Mouse (Mus musculus) lung, embryonic 14.5 days (tissue): ENCODE measurements around the gene Dhx9. TPM values are rescaled to one million over a fixed set of nuclear protein-coding genes. Genes with fewer than 3 reads are reported as not detected.

Source experiments
- ATAC-seq: fragments of 200-750 bp; cut with Nextera tagmentation; 2 replicates; pipeline ENCODE4 v1.8.0; 2017; ENCODE audit warnings: mild to moderate bottlenecking, moderate TSS enrichment, moderate library complexity; ENCODE audit not compliant: insufficient read depth
- DNase-seq: peaks from one replicate; pipeline ENCODE4 v3.0.0-alpha.2; 2015
- H3K27ac ChIP-seq: fragments of 300-500 bp; sonication (generic); 2 replicates; pipeline ENCODE4 v1.5.1; 2014; ENCODE audit warnings: low read depth, mild to moderate bottlenecking, moderate library complexity
- H3K27me3 ChIP-seq: fragments of 300-500 bp; sonication (generic); 2 replicates; pipeline ENCODE4 v1.6.1; 2014; ENCODE audit warnings: low read length, control low read depth; ENCODE audit not compliant: insufficient read depth
- H3K36me3 ChIP-seq: fragments of 300-500 bp; sonication (generic); 2 replicates; pipeline ENCODE4 v1.6.1; 2014; ENCODE audit warnings: control low read depth; ENCODE audit not compliant: insufficient read depth
- H3K4me1 ChIP-seq: fragments of 300-500 bp; sonication (generic); 2 replicates; pipeline ENCODE4 v1.6.1; 2014; ENCODE audit warnings: antibody characterized with exemption, control low read depth; ENCODE audit not compliant: insufficient read depth
- H3K4me2 ChIP-seq: fragments of 300-500 bp; sonication (generic); 2 replicates; pipeline ENCODE4 v1.6.1; 2014; ENCODE audit warnings: mild to moderate bottlenecking
- H3K4me3 ChIP-seq: fragments of 300-500 bp; sonication (generic); 2 replicates; pipeline ENCODE4 v1.5.1; 2014; ENCODE audit warnings: low read depth, low read length
- H3K9ac ChIP-seq: fragments of 300-500 bp; sonication (generic); 2 replicates; pipeline ENCODE4 v1.6.1; 2014
- H3K9me3 ChIP-seq: fragments of 300-500 bp; sonication (generic); 2 replicates; pipeline ENCODE4 v1.6.1; 2016; ENCODE audit warnings: low read depth, low read length, control low read depth
- CTCF ChIP-seq: IDR thresholded peaks from 2 replicates; pipeline ENCODE4 v1.5.1; 2016; ENCODE audit warnings: antibody characterized with exemption, low read depth
- WGBS: fragments of 180-500 bp; shearing (Covaris S2); extraction: QIAGEN DNeasy Blood & Tissue Kit; methylation state at CpG from one replicate; pipeline ENCODE4 v1.1.7; 2014; 5-methylcytosine and 5-hydroxymethylcytosine counted together
- polyA plus RNA-seq: library from polyadenylated mRNA; unstranded; fragments of >200 nt; fragmentation: Nextera tagmentation; extraction: Ambion mirVana; gene quantifications from 2 replicates; pipeline ENCODE4 v1.2.1, GENCODE M21; 2014

Dhx9 gene
- polyA plus RNA-seq, 1 experiment from 2014 or later, result 30.8 TPM

- Histone ChIP-seq H3K27ac (no peak overlapping the region), H3K36me3 (peaks cover 29% of the 10 kb centered on the region), H3K27me3 (no peaks in the 10 kb centered on the region), H3K9me3 (no peaks in the 10 kb centered on the region), H3K4me1 (no peaks in the 10 kb centered on the region), H3K9ac (peak overlapping the region; percentile 31), H3K4me2 (peak overlapping the region; percentile 91), H3K4me3 (peak overlapping the region; percentile 100)
- WGBS, result 56% methylated on average over 2 of the region's 2 CpGs
- TF ChIP-seq CTCF, result no peak
- ATAC-seq (no peak), DNase-seq (peak; percentile 25)
Measured at GRCm38 (mm10) chr1:153485201-153485796, 2.2 kb downstream of the Dhx9 start.

DNA sequence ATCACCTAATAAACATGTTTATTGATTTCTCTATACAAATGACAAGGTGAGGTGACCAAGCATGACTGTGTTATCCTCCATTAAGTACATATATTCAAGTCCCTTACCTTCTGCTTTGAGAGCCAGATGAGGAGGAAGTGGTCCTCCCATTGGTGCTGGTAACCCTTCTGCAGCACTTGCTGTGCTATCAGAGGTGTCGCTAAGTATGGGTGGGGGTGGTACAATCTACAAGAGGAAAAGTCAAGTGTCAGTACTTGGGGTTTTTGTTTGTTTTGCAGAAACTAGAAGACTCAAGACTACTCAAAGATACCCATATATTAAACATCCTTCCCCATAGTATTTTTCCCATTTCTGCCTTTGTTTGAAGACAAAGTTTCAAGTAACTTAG lies 6.4 kb downstream of the Dhx9 start:
- TF ChIP-seq CTCF, result no peak
- H3K36me3 ChIP-seq, result peaks cover 72% of the 10 kb centered on the region
- no peak overlapping the region for H3K27ac ChIP-seq
- DNase-seq (no peak), ATAC-seq (0 out of 2 replicates have a peak, but pooled peaks have one; percentile 47)
- H3K4me1 ChIP-seq, result no peaks in the 10 kb centered on the region
- 48% methylated on average over 1 of the region's 1 CpGs for WGBS
- no peak overlapping the region for H3K4me2 ChIP-seq
- H3K4me3 ChIP-seq, result no peak overlapping the region
- H3K9ac ChIP-seq, result no peak overlapping the region
- H3K27me3 ChIP-seq, result no peaks in the 10 kb centered on the region
- no peaks in the 10 kb centered on the region for H3K9me3 ChIP-seq

GRCm38 (mm10) chr1:153480386-153481024 lies 7.0 kb downstream of the Dhx9 start:
- Histone ChIP-seq H3K4me2 (no peak overlapping the region), H3K4me1 (no peaks in the 10 kb centered on the region), H3K27ac (no peak overlapping the region), H3K27me3 (no peaks in the 10 kb centered on the region), H3K36me3 (peaks cover 77% of the 10 kb centered on the region), H3K9ac (no peak overlapping the region), H3K9me3 (no peaks in the 10 kb centered on the region), H3K4me3 (no peak overlapping the region)
- TF ChIP-seq CTCF, result peak; percentile 81
- peak; percentile 89 for DNase-seq
- 0 out of 2 replicates have a peak, but pooled peaks have one; percentile 58 for ATAC-seq
- WGBS, result 33% methylated on average over 1 of the region's 1 CpGs

- ATAC-seq, result no peak
- Histone ChIP-seq H3K4me3 (no peak overlapping the region), H3K36me3 (peaks cover 89% of the 10 kb centered on the region), H3K9me3 (no peaks in the 10 kb centered on the region), H3K4me2 (no peak overlapping the region), H3K27me3 (no peaks in the 10 kb centered on the region), H3K9ac (no peak overlapping the region), H3K27ac (no peak overlapping the region), H3K4me1 (no peaks in the 10 kb centered on the region)
- TF ChIP-seq CTCF, result no peak
- DNase-seq, result no peak
- WGBS, result 94% methylated on average over 1 of the region's 1 CpGs
Measured at GRCm38 (mm10) chr1:153479296-153479695, 8.2 kb downstream of the Dhx9 start.

DNA sequence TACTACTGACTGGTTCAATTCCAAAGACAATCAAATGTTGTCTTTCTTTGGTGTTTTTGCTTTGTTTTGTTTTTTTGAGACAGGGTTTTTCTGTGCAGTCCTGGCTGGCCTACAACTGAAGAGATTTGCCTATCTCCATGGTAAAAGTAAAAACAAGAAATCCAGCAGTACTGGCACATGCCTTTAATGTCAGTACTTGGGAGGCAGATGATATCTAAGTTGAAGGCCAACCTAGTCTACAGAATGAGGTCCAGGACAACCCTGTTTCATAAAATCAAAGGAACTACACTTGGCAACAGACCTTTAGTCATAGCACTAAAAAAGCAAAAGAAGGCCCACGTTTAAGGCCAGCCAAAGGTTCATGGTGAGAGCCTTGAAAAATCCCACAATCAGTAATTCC lies 25.7 kb downstream of the Dhx9 start:
- 85% methylated on average over 1 of the region's 1 CpGs for WGBS
- Histone ChIP-seq H3K9ac (no peak overlapping the region), H3K9me3 (no peaks in the 10 kb centered on the region), H3K36me3 (peaks cover 92% of the 10 kb centered on the region), H3K4me3 (no peak overlapping the region), H3K4me2 (no peak overlapping the region), H3K27ac (no peak overlapping the region), H3K27me3 (no peaks in the 10 kb centered on the region), H3K4me1 (no peaks in the 10 kb centered on the region)
- no peak for ATAC-seq
- no peak for TF ChIP-seq CTCF
- DNase-seq, result no peak

DNA sequence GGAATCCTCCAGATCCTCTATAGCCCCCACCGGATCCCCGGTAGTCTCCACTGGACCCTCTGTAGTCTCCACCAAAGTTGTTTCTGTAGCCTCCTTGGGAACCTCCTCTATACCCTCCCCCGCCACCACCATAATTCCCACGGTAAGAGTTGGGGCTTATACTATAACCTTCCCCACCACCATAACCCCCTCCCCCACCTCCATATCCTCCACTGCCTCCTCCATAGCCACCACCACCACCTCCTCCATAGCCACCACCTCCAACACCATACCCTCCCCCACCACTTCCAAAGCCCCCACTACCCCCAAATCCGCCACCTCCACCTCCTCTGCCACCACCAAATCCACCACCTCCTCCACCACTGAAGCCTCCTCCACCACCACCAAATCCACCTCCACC lies 31.3 kb downstream of the Dhx9 start:
- no peak; the same call in 1 of the 2 replicates for ATAC-seq

DNA sequence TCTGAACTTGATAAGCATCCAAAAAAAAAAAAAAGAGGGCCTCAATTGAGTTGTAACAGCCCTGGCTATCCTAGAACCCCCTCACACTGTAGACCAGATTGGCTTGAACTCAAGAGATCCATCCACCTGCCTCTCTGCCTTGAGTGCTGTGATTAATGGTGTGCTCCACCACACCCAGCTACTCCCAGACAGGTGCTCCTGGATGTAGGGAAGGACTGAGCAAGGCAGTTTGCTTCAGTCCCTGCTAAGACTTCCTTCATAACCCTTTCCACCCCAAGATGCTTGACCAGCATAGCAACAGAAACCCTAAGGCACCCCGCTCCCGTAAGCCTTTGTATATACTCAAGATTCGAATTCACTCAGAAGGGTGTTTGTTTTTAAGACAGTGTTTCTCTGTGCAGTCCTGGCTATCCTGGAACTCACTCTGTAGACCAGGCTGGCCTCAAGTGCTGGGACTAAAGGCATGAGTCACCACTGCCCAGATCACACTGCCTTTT lies 34.3 kb downstream of the Dhx9 start:
- Histone ChIP-seq H3K4me2 (no peak overlapping the region), H3K36me3 (peaks cover 55% of the 10 kb centered on the region), H3K4me3 (no peak overlapping the region), H3K27me3 (no peaks in the 10 kb centered on the region), H3K9me3 (no peaks in the 10 kb centered on the region), H3K9ac (no peak overlapping the region), H3K4me1 (no peaks in the 10 kb centered on the region), H3K27ac (no peak overlapping the region)
- no peak for TF ChIP-seq CTCF
- DNase-seq (no peak), ATAC-seq (peak; percentile 43)
- WGBS, result 72% methylated on average over 3 of the region's 3 CpGs

More for the DNA sequence above, 31.3 kb downstream of the Dhx9 start:
- Histone ChIP-seq H3K27ac (no peak overlapping the region), H3K4me2 (no peak overlapping the region), H3K4me1 (no peaks in the 10 kb centered on the region), H3K9me3 (no peaks in the 10 kb centered on the region), H3K36me3 (peaks cover 80% of the 10 kb centered on the region), H3K9ac (no peak overlapping the region), H3K27me3 (no peaks in the 10 kb centered on the region), H3K4me3 (no peak overlapping the region)
- no peak for DNase-seq
- no peak for TF ChIP-seq CTCF
- WGBS, result 88% methylated on average over 5 of the region's 5 CpGs
